Mouse (Mus musculus) erythroid progenitor cell, adult 5-6 weeks (primary cell): ENCODE results near the gene Plekhm3. TPM values are rescaled to one million over a fixed set of nuclear protein-coding genes. Genes with fewer than 3 reads are reported as not detected.
"Not testable (repeated sequence)": the region's sequence is repeated elsewhere in the genome, so short reads cannot be mapped to it uniquely, and the experiment has no call there.

Experiments used
- ATAC-seq: replicated peaks from 2 replicates; pipeline ENCODE4 v1.8.0; 2016; ENCODE audit warnings: moderate number of reproducible peaks, mild to moderate bottlenecking, moderate TSS enrichment, inconsistent platforms; ENCODE audit not compliant: poor library complexity, low FRiP score, severe bottlenecking
- total RNA-seq, 2 experiments: library from RNA; stranded (forward) in 1 of 2; stranded (reverse) in 1 of 2; fragments of 150-400 nt in 1 of 2; fragments of 186-747, 209-891 nt in 1 of 2; gene quantifications; 2 replicates each; pipeline versions ENCODE4 v1.2.3 to v1.2.4; 2015 to 2017; ENCODE audit warnings: low replicate concordance in 2 of 2

The Plekhm3 gene
- total RNA-seq (2015; ENCODE audit: low replicate concordance) = 4.6 and 11.5 TPM in 2 replicates
- total RNA-seq (2017; ENCODE audit: low replicate concordance) = 3.9 and 5.5 TPM in 2 replicates

GRCm38 (mm10) chr1:64956479-64956961 lies at the start of gene Plekhm3:
Gene Plekhm3, minus strand, starts transcription at chr1:64956824.
- peak; percentile 97 for ATAC-seq

DNA sequence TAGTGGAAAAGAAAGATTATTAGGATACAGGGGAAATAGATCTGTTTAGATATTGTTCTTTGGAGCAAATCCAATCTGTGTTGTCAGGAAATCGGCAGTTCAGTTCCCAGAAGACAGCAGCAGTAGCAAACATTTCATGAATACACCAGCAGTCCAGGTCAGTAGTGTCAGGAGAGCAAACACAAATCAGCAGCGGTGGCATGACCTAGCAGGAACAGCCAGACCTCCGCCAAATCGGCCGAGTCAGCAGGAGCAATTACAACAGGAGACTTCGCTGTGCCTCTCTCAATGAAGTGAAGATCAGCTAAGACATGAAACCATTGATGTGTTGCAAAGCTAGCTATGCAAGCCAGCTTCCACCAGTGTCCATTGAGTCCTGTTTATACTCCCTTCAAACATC lies 49.0 kb upstream of the Plekhm3 start:
- no peak for ATAC-seq

DNA sequence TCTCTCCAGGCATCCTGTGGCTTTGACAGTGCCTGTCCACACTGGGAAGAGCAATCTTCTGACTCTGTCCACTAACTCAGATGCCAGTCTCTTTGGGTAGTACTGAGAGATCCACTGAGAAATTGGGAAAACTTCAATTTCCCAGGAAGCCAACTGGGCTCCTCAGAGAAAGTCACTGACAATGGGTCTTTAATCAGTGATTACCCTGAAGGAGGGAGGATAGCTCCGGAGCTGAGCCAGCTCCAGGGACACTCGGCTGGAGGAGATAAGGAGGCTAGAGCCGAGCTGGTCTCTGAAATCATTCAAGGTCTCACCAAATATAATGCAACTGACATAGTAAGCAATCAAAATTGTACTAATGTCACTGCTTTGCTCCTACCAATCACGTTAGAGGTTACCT lies 47.9 kb upstream of the Plekhm3 start:
- no peak for ATAC-seq

DNA sequence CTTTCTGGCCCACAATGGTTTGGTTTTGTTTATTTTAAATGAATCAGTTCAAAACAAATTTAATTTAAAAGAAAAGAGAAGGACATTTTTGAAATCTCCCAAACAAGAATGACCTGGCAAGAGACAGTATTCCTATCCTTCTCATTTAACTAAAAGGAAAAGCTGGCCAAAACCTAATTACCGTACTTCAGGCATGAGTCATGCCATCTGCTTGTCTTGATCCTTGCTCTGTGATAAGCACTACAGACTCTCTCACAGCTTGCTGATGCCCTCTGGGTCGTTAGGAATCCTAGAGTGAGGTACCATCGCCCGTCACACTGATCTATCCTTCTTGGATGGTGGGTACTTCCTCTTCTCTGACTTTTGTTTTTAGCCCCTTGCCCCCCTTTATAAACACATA lies 36.6 kb upstream of the Plekhm3 start:
- ATAC-seq = no peak

- ATAC-seq = no peak
Observed at GRCm38 (mm10) chr1:64988176-64988575, 31.6 kb upstream of the Plekhm3 start.

DNA sequence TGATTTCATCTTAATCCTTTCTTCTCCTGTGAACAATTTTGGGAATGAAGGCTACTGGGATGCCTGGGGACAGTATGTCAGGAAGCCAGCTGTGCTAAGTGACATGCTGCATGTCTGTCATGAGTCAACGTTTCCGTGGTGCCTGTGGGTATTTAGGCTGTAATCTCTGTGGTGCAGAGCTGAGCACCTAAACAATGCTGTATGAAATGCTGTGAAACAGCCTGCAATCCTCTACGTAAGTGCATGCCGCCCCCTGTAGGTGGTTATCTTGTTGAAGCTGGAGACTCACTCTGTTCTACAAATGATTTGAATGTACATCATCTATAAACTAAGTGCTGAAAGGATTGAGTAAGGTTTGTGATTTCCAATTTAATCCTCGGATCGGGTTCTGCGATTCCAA lies 29.5 kb upstream of the Plekhm3 start:
- no peak for ATAC-seq

GRCm38 (mm10) chr1:64983247-64983646 lies 26.6 kb upstream of the Plekhm3 start:
- no peak for ATAC-seq

GRCm38 (mm10) chr1:64978321-64978799 lies 21.7 kb upstream of the Plekhm3 start:
- ATAC-seq = no peak

- ATAC-seq = no peak
Observed at GRCm38 (mm10) chr1:64975346-64975745, 18.7 kb upstream of the Plekhm3 start.

- no peak for ATAC-seq
Observed at GRCm38 (mm10) chr1:64970685-64971084, 14.1 kb upstream of the Plekhm3 start.

DNA sequence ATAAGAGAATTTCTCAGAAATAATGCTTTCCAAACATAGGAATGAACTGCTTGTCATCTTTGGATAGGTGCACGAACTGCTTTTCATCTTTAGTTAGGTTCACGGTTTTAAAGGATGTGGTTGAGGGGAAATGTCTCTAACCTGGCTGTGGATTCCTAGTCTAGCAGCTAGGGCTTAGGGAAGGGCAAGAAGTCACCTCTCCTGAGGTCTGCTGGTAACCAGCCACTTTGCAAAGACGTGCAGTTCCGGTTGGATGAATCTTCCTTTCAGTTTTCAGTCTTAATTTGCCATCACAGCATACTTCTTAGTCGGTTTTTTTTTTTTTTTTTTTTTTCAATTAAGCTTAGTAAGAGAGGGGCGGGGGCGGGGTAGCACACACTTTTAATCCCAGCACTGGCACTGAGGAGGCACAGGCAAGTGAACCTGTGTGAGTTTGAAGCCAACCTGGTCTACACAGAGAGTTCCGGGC lies 431 bp upstream of the Plekhm3 start:
- no peak for ATAC-seq

GRCm38 (mm10) chr1:64954786-64955185 lies 1.8 kb downstream of the Plekhm3 start:
- ATAC-seq = not testable (repeated sequence)

DNA sequence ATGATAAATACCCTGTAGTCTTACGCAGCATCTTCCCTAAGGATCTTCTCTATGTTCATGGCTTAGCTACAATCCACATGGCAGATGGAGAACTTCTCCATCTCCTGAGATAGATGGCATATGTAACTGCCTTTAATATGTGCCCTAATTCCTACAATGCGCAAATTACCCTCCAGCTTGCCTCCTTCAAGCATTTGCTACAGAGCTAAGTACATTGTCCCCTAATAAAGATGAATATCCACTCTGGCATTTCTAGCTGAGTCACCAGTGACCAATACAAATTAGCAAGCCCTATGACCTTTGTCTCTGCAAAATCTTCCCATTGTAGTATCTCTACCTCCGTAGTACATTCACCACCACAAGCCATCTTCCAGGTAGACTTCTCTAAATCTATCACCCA lies 6.4 kb downstream of the Plekhm3 start:
- no peak for ATAC-seq

DNA sequence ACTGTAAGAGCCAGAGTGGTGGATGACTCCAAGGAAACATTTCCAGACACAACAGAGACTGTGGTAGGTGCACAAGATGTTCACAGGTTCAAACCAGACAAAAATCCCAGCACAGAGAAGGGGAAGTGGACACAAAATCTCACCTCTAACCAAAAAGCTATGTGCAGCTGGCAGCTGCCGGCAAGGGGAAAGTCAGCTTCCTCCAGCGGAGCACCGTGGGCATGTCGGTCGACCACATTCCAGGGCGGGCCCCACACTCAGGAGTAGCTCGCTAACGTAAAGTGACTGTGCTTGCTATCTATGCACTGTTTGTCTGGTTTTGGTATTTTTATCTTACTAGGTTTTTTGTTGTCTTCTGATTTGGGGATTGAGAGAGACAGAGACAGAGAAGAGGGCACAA lies 7.2 kb downstream of the Plekhm3 start:
- ATAC-seq = no peak

GRCm38 (mm10) chr1:64946106-64946505 lies 10.5 kb downstream of the Plekhm3 start:
- no peak for ATAC-seq

DNA sequence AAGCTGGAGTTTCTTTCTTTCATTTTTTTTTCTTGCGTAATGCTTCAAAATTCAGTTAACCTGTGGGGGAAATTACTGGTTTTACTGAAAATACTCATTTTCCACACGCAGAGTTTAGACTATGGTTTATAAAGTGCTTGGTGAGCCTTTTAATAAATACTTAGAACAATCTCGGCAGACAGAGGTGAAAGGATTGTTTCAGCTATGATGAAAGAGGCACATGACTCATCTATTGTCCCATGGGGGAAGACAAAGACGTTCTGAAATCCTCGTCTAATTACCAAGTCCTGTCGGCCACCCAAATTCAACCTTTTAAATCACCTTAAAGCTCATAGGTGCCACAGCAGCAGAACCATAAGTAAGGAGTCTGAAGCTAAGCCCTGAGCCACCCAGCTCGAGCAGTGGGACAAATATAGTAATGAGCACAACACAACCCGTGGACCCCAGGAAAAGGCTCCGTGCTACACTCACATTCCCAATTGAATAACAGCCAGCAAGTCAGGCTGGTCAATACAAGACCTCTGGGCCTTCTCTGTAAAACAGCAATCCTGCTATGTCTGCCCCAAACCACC lies 11.3 kb downstream of the Plekhm3 start:
- no peak for ATAC-seq

GRCm38 (mm10) chr1:64944746-64945145 lies 11.9 kb downstream of the Plekhm3 start:
- no peak for ATAC-seq

GRCm38 (mm10) chr1:64942006-64942755 lies 14.4 kb downstream of the Plekhm3 start:
- ATAC-seq = no peak

- ATAC-seq = no peak
Observed at GRCm38 (mm10) chr1:64938907-64939306, 17.7 kb downstream of the Plekhm3 start.

DNA sequence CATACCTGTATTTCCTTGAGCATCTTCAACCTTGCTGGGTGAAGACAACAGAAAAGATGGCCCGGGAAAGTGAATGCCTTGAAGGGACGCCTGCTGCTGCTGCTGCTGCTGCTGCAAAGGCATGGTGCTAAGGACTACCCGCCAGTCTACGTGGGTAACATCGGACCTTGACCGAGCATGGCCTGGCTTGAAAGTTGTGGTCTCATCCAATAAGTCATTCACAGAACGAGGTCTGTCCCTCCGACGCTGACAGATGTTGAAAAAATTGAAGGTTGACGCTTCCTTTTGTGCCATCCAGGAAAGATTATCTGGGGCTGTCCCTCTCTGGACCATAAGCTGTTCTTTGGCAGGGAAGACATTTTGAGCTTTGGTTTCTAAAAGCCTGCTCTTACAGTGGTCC lies 18.9 kb downstream of the Plekhm3 start:
- ATAC-seq = no peak

DNA sequence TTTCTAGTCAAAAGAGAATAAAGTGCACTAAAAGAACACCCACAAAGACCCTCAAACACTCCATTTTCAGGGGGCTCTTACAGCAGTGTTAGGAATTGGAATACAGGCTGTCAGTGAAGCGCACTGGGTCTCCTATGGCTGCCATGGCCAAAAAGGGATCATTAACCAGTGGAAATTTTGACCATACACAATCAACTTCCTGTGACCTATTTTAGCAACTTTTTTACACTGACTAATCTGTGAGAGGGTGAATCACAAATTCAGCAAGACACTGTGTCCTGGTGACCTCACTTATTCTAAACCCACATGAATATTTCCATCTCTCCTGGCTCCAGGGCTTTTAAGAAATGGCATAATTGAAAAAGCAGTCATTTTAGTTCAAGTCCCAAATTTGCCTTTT lies 23.7 kb downstream of the Plekhm3 start:
- ATAC-seq = no peak
